Mouse (Mus musculus): ENCODE data around the gene Cdon. TPM values are rescaled to one million over a fixed set of nuclear protein-coding genes. Genes with fewer than 3 reads are reported as not detected.

The Cdon gene
- 40.4 TPM for polyA plus RNA-seq (2014; fragmentation: Illumina TruSeq; extraction: RNeasy Lipid Tissue Mini Kit (QIAGEN cat#74804))

DNA sequence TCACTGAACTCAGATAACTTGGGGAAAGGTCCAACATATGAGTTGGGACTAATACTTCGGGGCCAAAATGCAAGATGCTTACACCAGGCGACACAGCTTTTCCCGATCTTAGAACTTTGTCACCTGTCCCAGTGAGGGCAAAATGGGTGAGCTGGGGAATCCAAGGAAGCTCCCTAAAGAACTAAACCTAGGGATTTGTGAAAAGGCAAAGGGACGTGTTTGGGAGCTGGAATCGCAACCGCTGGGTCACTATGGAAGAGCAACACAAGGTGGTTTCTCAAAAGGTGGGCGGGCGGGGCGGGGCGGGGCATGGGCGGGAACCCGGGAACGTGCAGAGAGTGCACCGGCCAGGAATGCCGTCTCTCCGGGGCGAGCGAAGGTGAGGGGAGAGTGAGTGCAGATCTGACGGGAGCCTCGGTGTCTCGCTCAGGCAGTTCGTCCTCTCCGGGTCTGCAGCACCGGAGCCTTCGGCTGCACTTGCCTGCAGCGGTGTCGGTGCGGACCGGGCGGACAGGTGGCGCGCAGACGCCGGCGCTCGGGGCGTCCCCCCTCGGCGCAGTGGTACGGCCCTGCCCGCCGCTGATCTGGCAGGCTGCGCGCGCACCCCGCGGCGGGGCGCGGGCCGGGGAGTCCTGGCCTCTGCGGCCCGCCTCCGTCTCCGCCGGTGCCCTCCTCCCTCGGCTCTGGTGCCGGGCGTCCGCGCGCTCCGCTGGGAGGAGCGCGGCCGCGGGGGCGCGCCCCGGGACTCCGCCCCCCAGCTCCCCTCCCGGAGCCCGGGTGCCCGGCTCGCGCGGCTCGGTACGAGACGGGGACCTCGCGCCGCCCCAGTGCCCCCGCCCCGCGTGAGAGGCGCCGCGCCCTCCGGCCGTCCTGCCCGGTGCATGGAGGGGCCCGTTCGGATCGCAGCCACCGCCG, at the start of gene Cdon:
Gene Cdon (plus strand): TSS at position 324 of the 915 bp plus-strand sequence.

DNA sequence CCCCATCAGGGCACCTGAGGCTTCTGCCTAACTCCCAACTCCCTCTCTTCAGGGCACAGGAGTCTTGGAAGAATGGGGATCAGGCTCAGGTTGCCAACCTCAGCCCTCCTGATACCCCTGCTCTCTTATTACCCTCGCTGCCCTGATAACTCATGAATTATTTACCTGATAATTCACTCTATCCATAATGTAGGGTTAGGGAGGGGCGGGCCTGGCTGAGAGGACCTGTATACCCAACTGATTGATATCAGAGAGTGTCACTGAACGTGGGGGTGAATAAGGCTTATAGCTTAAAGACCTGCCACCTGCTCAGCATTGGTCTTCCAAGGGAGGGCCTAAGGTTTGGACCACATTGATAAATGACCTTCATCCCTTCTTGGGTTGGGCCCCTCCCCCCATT, 97.2 kb downstream of the Cdon start, which contains the start of gene Gm1113:
Gene Gm1113 (minus strand): TSS at position 101 of the 400 bp plus-strand sequence.

Other genes with a start within 250 kb of the Cdon start
- gene Dcps, start 245.1 kb upstream of the Cdon start, polyA plus RNA-seq (2014; fragmentation: Illumina TruSeq; extraction: RNeasy Lipid Tissue Mini Kit (QIAGEN cat#74804)), result 12.6 TPM
- gene Srpr, start 221.0 kb upstream of the Cdon start, polyA plus RNA-seq (2014; fragmentation: Illumina TruSeq; extraction: RNeasy Lipid Tissue Mini Kit (QIAGEN cat#74804)), result 269 TPM
- gene Tirap, start 220.8 kb upstream of the Cdon start, polyA plus RNA-seq (2014; fragmentation: Illumina TruSeq; extraction: RNeasy Lipid Tissue Mini Kit (QIAGEN cat#74804)), result 16.5 TPM
- 5.5 TPM for gene Foxred1, start 210.1 kb upstream of the Cdon start, polyA plus RNA-seq (2014; fragmentation: Illumina TruSeq; extraction: RNeasy Lipid Tissue Mini Kit (QIAGEN cat#74804))
- gene Fam118b, start 153.3 kb upstream of the Cdon start, polyA plus RNA-seq (2014; fragmentation: Illumina TruSeq; extraction: RNeasy Lipid Tissue Mini Kit (QIAGEN cat#74804)), result 26.8 TPM
- 5.7 TPM for gene Rpusd4, start 153.3 kb upstream of the Cdon start, polyA plus RNA-seq (2014; fragmentation: Illumina TruSeq; extraction: RNeasy Lipid Tissue Mini Kit (QIAGEN cat#74804))
- gene Gm1113, start 97.1 kb downstream of the Cdon start, polyA plus RNA-seq (2014; fragmentation: Illumina TruSeq; extraction: RNeasy Lipid Tissue Mini Kit (QIAGEN cat#74804)), result not detected
- gene Ddx25, start 137.4 kb downstream of the Cdon start, polyA plus RNA-seq (2014; fragmentation: Illumina TruSeq; extraction: RNeasy Lipid Tissue Mini Kit (QIAGEN cat#74804)), result 0.37 TPM
- 45.2 TPM for gene Pus3, start 137.5 kb downstream of the Cdon start, polyA plus RNA-seq (2014; fragmentation: Illumina TruSeq; extraction: RNeasy Lipid Tissue Mini Kit (QIAGEN cat#74804))
- gene Pate2, start 149.2 kb downstream of the Cdon start, polyA plus RNA-seq (2014; fragmentation: Illumina TruSeq; extraction: RNeasy Lipid Tissue Mini Kit (QIAGEN cat#74804)), result 0.83 TPM
- gene Hyls1, start 149.3 kb downstream of the Cdon start, polyA plus RNA-seq (2014; fragmentation: Illumina TruSeq; extraction: RNeasy Lipid Tissue Mini Kit (QIAGEN cat#74804)), result 20.0 TPM
- not detected for gene Pate4, start 190.8 kb downstream of the Cdon start, polyA plus RNA-seq (2014; fragmentation: Illumina TruSeq; extraction: RNeasy Lipid Tissue Mini Kit (QIAGEN cat#74804))
- gene Pate3, start 227.1 kb downstream of the Cdon start, polyA plus RNA-seq (2014; fragmentation: Illumina TruSeq; extraction: RNeasy Lipid Tissue Mini Kit (QIAGEN cat#74804)), result not detected